Comparison of ENCODE assay signal across 13 mouse cellular contexts in genomic region chr2:30259131-30260064, GRCm38 (mm10). TPM values are rescaled to one million over a fixed set of nuclear protein-coding genes. Genes with fewer than 3 reads are reported as not detected.
A peak's percentile ranks its signal among the peaks of the same experiment; 100 is the strongest.
DNase-seq lines count a peak whose midpoint lies in the region; ATAC-seq and TF ChIP-seq lines count a peak whose summit lies in the region.
"Had no signal": no experiment of that assay in that cellular context is flagged by ENCODE, and none has a peak within 500 bp of the region (broad histone marks: within the 10 kb centered on the region; RNA-seq: fewer than 3 reads in every experiment).

No protein-coding gene starts in this region.

- peaks cover 45% of the 10 kb centered on the region for H3K4me1 ChIP-seq in heart, adult 2 months (ENCODE audit: control insufficient read depth, insufficient read depth, low read length)
- peaks cover 34% of the 10 kb centered on the region for H3K4me1 ChIP-seq in liver, embryonic 13.5 days (replicated peaks)
- no peaks in the 10 kb centered on the region; the same call in 1 of the 2 replicates for H3K4me1 ChIP-seq in liver, embryonic 11.5 days (replicated peaks; ENCODE audit: control insufficient read depth, insufficient read depth, low read length)
- peaks cover 46% of the 10 kb centered on the region for H3K4me1 ChIP-seq in heart, embryonic 12.5 days (replicated peaks)
- H3K4me1 ChIP-seq in forebrain, embryonic 13.5 days = peaks cover 24% of the 10 kb centered on the region

- no peak for TF ChIP-seq POLR2A in heart, adult 2 months (IDR thresholded peaks at IDR 0.05; ENCODE audit: insufficient read depth, low read depth, low read length)

- peak overlapping the region; percentile 97 for H3K27ac ChIP-seq in heart, adult 2 months
- 0 out of 2 replicates have a peak overlapping the region, but pooled peaks have one; percentile 39 for H3K27ac ChIP-seq in liver, embryonic 13.5 days
- H3K27ac ChIP-seq in liver, embryonic 11.5 days (ENCODE audit: low read depth, low read length) = no peak overlapping the region
- H3K27ac ChIP-seq in heart, embryonic 12.5 days (ENCODE audit: poor library complexity, severe bottlenecking) = peak overlapping the region; percentile 66
- peak overlapping the region; percentile 12; the same call in 1 of the 2 replicates for H3K27ac ChIP-seq in macrophage
- H3K27ac ChIP-seq in forebrain, embryonic 13.5 days = no peak overlapping the region
- H3K27ac ChIP-seq: forebrain, embryonic 12.5 days; intestine, embryonic 15.5 days had no signal

- DNase-seq in heart, adult 2 months = peak; percentile 24 to 46
- DNase-seq in heart, adult 9 months (ENCODE audit: low spot score in 2 of 2) = no peak
- DNase-seq in liver, embryonic 13.5 days = no peak
- DNase-seq in liver, embryonic 11.5 days (ENCODE audit: low spot score) = no peak
- DNase-seq in embryo, embryonic 10.5 days (ENCODE audit: low spot score) = no peak
- DNase-seq: thymus, postnatal 25 days had no signal

- H3K79me2 ChIP-seq in heart, adult 2 months (replicated peaks; ENCODE audit: control insufficient read depth, insufficient read depth, low read length) = peaks cover 7% of the 10 kb centered on the region
- H3K79me2 ChIP-seq in macrophage (ENCODE audit: inconsistent target) = peaks cover 42% of the 10 kb centered on the region; the same call in 1 of the 2 replicates

- no peaks in the 10 kb centered on the region for H3K27me3 ChIP-seq in heart, adult 2 months (ENCODE audit: control insufficient read depth, insufficient read depth, low read length)
- no peaks in the 10 kb centered on the region for H3K27me3 ChIP-seq in liver, embryonic 13.5 days
- H3K27me3 ChIP-seq in liver, embryonic 11.5 days (replicated peaks; ENCODE audit: control insufficient read depth, insufficient read depth, low read length) = no peaks in the 10 kb centered on the region
- H3K27me3 ChIP-seq in heart, embryonic 12.5 days (replicated peaks) = no peaks in the 10 kb centered on the region
- no peaks in the 10 kb centered on the region for H3K27me3 ChIP-seq in forebrain, embryonic 13.5 days
- H3K27me3 ChIP-seq: forebrain, embryonic 12.5 days; intestine, embryonic 15.5 days had no signal

- TF ChIP-seq CTCF in heart, adult 2 months (IDR thresholded peaks at IDR 0.05) = no peak

- H3K9me3 ChIP-seq in liver, embryonic 13.5 days (replicated peaks) = no peaks in the 10 kb centered on the region
- no peaks in the 10 kb centered on the region for H3K9me3 ChIP-seq in liver, embryonic 11.5 days (ENCODE audit: control insufficient read depth, low read length)
- no peaks in the 10 kb centered on the region for H3K9me3 ChIP-seq in heart, embryonic 12.5 days (replicated peaks)
- H3K9me3 ChIP-seq in forebrain, embryonic 13.5 days (replicated peaks) = no peaks in the 10 kb centered on the region
- H3K9me3 ChIP-seq: forebrain, embryonic 12.5 days; intestine, embryonic 15.5 days had no signal

- no peak for TF ChIP-seq EP300 in heart, adult 2 months (IDR thresholded peaks at IDR 0.05; ENCODE audit: insufficient read depth, low read depth, low read length)

- WGBS in heart, adult 2 months = 51% methylated on average over 15 of the region's 15 CpGs
- 77% methylated on average over 15 of the region's 15 CpGs for WGBS in liver, embryonic 13.5 days (ENCODE audit: insufficient replicate concordance)
- 83% methylated on average over 15 of the region's 15 CpGs for WGBS in liver, embryonic 11.5 days
- WGBS in heart, embryonic 12.5 days = 76% methylated on average over 15 of the region's 15 CpGs
- 92% methylated on average over 15 of the region's 15 CpGs for WGBS in macrophage (ENCODE audit: missing documents)
- 90% methylated on average over 15 of the region's 15 CpGs for WGBS in forebrain, embryonic 13.5 days

- H3K36me3 ChIP-seq in heart, adult 2 months (ENCODE audit: control insufficient read depth, insufficient read depth, low read length) = peaks cover 41% of the 10 kb centered on the region
- peaks cover 93% of the 10 kb centered on the region for H3K36me3 ChIP-seq in liver, embryonic 13.5 days
- H3K36me3 ChIP-seq in liver, embryonic 11.5 days (ENCODE audit: control insufficient read depth, insufficient read depth, low read length) = peaks cover 51% of the 10 kb centered on the region
- peaks cover 91% of the 10 kb centered on the region for H3K36me3 ChIP-seq in heart, embryonic 12.5 days
- H3K36me3 ChIP-seq in macrophage (ENCODE audit: inconsistent target) = peaks cover 46% of the 10 kb centered on the region; the same call in 1 of the 2 replicates
- H3K36me3 ChIP-seq in forebrain, embryonic 13.5 days (ENCODE audit: poor library complexity, severe bottlenecking) = peaks cover 95% of the 10 kb centered on the region

- no peak overlapping the region for H3K4me2 ChIP-seq in liver, embryonic 13.5 days
- H3K4me2 ChIP-seq in liver, embryonic 11.5 days = no peak overlapping the region
- peak overlapping the region; percentile 7; the same call in 1 of the 2 replicates for H3K4me2 ChIP-seq in heart, embryonic 12.5 days
- no peak overlapping the region for H3K4me2 ChIP-seq in forebrain, embryonic 13.5 days
- H3K4me2 ChIP-seq: forebrain, embryonic 12.5 days; intestine, embryonic 15.5 days had no signal

- intact Hi-C loops in heart, adult 2 months (cut with DNase I) = no loop called here

- no peak for ATAC-seq in liver, embryonic 13.5 days (ENCODE audit: low read depth)
- ATAC-seq in liver, embryonic 11.5 days (replicated peaks; ENCODE audit: low FRiP score) = no peak
- no peak for ATAC-seq in heart, embryonic 12.5 days (ENCODE audit: insufficient number of reproducible peaks, low FRiP score)
- ATAC-seq in forebrain, embryonic 13.5 days = no peak
- ATAC-seq: intestine, embryonic 15.5 days had no signal

- peak overlapping the region; percentile 43 for H3K4me3 ChIP-seq in heart, adult 2 months
- H3K4me3 ChIP-seq in liver, embryonic 13.5 days (replicated peaks) = no peak overlapping the region
- no peak overlapping the region for H3K4me3 ChIP-seq in liver, embryonic 11.5 days (ENCODE audit: low read depth, low read length)
- no peak overlapping the region for H3K4me3 ChIP-seq in heart, embryonic 12.5 days
- no peak overlapping the region for H3K4me3 ChIP-seq in macrophage (ENCODE audit: inconsistent target)
- no peak overlapping the region for H3K4me3 ChIP-seq in forebrain, embryonic 13.5 days
- H3K4me3 ChIP-seq: forebrain, embryonic 12.5 days; intestine, embryonic 15.5 days had no signal

- H3K9ac ChIP-seq in heart, adult 2 months (ENCODE audit: low read depth, low read length) = peak overlapping the region; percentile 39
- H3K9ac ChIP-seq in liver, embryonic 13.5 days = no peak overlapping the region
- H3K9ac ChIP-seq in liver, embryonic 11.5 days (ENCODE audit: low read depth, low read length) = no peak overlapping the region
- no peak overlapping the region; the same call in 1 of the 2 replicates for H3K9ac ChIP-seq in heart, embryonic 12.5 days
- no peak overlapping the region for H3K9ac ChIP-seq in forebrain, embryonic 13.5 days
- H3K9ac ChIP-seq: forebrain, embryonic 12.5 days; intestine, embryonic 15.5 days had no signal

RNA-seq across cellular contexts. Expression of gene Phyhd1, which starts 6.6 kb away (rescaled TPM):
- 100 to 1,000 TPM; 112 to 148 TPM for total RNA-seq in heart, adult 2 months (2021)
- 108 and 180 TPM in 2 replicates for polyA plus RNA-seq in heart, adult 2 months (2012; rRNA removed)
- 8.1 and 8.9 TPM in 2 replicates for polyA plus RNA-seq in liver, embryonic 13.5 days (2015; fragmentation: Nextera tagmentation; extraction: Ambion mirVana)
- 10.5 and 11.7 TPM in 2 replicates for polyA plus RNA-seq in liver, embryonic 11.5 days (2014; fragmentation: Nextera tagmentation; extraction: Ambion mirVana)
- 5.7 and 6.5 TPM in 2 replicates for polyA plus RNA-seq in heart, embryonic 12.5 days (2016; fragmentation: Nextera tagmentation; extraction: Ambion mirVana)
- total RNA-seq in macrophage (2018; cell fraction: chromatin; rRNA removed) = 100 to 1,000 TPM in 16 of 26 experiments, 10 to 100 TPM in 10; 51.1 to 446 (median 182) TPM
- 10 to 100 TPM; 10.7 to 53.2 (median 26.1) TPM for total RNA-seq in macrophage (2018; cell fraction: cytosol; rRNA removed)
- total RNA-seq in macrophage (2018; cell fraction: nucleus; rRNA removed) = 100 to 1,000 TPM in 13 of 26 experiments, 10 to 100 TPM in 13; 35.7 to 247 (median 87.5) TPM
- polyA plus RNA-seq in macrophage (2018) = 8.0 to 16.8 TPM (median 13.0 TPM) in 3 replicates
- 5.3 and 6.8 TPM in 2 replicates for polyA plus RNA-seq in forebrain, embryonic 13.5 days (2015; fragmentation: Nextera tagmentation; extraction: Ambion mirVana)

RNA-seq across cellular contexts. Expression of gene Gm28035, which starts 19.0 kb away (rescaled TPM):
- 1 to 10 TPM; 4.6 to 6.0 TPM for total RNA-seq in heart, adult 2 months (2021)
- polyA plus RNA-seq in heart, adult 2 months (2012; rRNA removed) = 7.6 and 14.7 TPM in 2 replicates
- 0.05 and 0.07 TPM in 2 replicates for polyA plus RNA-seq in liver, embryonic 13.5 days (2015; fragmentation: Nextera tagmentation; extraction: Ambion mirVana)
- polyA plus RNA-seq in liver, embryonic 11.5 days (2014; fragmentation: Nextera tagmentation; extraction: Ambion mirVana) = 0.16 and 0.23 TPM in 2 replicates
- 0.33 and 0.40 TPM in 2 replicates for polyA plus RNA-seq in heart, embryonic 12.5 days (2016; fragmentation: Nextera tagmentation; extraction: Ambion mirVana)
- total RNA-seq in macrophage (2018; cell fraction: chromatin; rRNA removed) = 10 to 100 TPM in 19 of 26 experiments, 1 to 10 TPM in 7; 5.5 to 19.9 (median 13.9) TPM
- total RNA-seq in macrophage (2018; cell fraction: cytosol; rRNA removed) = 1 to 10 TPM in 3 of 26 experiments, under 1 TPM in 19, not detected in 4; 0.04 to 1.2 (median 0.14) TPM
- total RNA-seq in macrophage (2018; cell fraction: nucleus; rRNA removed) = 10 to 100 TPM in 3 of 26 experiments, 1 to 10 TPM in 23; 1.9 to 12.2 (median 5.4) TPM
- polyA plus RNA-seq in macrophage (2018) = 0.17 to 0.26 TPM (median 0.21 TPM) in 3 replicates
- 0.21 and 0.36 TPM in 2 replicates for polyA plus RNA-seq in forebrain, embryonic 13.5 days (2015; fragmentation: Nextera tagmentation; extraction: Ambion mirVana)

RNA-seq across cellular contexts. Expression of gene Gm28038, which starts 21.4 kb away (rescaled TPM):
- total RNA-seq in heart, adult 2 months (2021) = 1 to 10 TPM; 2.6 to 6.3 TPM
- not detected in 2 replicates for polyA plus RNA-seq in heart, adult 2 months (2012; rRNA removed)
- 0.82 TPM in 1 of 2 replicates, not detected in the other for polyA plus RNA-seq in liver, embryonic 13.5 days (2015; fragmentation: Nextera tagmentation; extraction: Ambion mirVana)
- polyA plus RNA-seq in liver, embryonic 11.5 days (2014; fragmentation: Nextera tagmentation; extraction: Ambion mirVana) = not detected in 2 replicates
- polyA plus RNA-seq in heart, embryonic 12.5 days (2016; fragmentation: Nextera tagmentation; extraction: Ambion mirVana) = not detected in 2 replicates
- 1 to 10 TPM in 2 of 26 experiments, not detected in 24; 4.4 to 4.9 TPM for total RNA-seq in macrophage (2018; cell fraction: chromatin; rRNA removed)
- not detected for total RNA-seq in macrophage (2018; cell fraction: cytosol; rRNA removed)
- not detected for total RNA-seq in macrophage (2018; cell fraction: nucleus; rRNA removed)
- polyA plus RNA-seq in macrophage (2018) = 15.9 TPM in 1 of 3 replicates, not detected in the others
- polyA plus RNA-seq in forebrain, embryonic 13.5 days (2015; fragmentation: Nextera tagmentation; extraction: Ambion mirVana) = not detected in 2 replicates
- total RNA-seq: left cerebral cortex, postnatal 10 days had no signal
- polyA plus RNA-seq: forebrain, embryonic 12.5 days; gonadal fat pad, adult 2 months; intestine, embryonic 15.5 days had no signal

RNA-seq across cellular contexts. Expression of gene Lrrc8a, which starts 21.9 kb away (rescaled TPM):
- 10 to 100 TPM; 68.2 to 83.3 TPM for total RNA-seq in heart, adult 2 months (2021)
- polyA plus RNA-seq in heart, adult 2 months (2012; rRNA removed) = 46.4 and 49.1 TPM in 2 replicates
- 11.9 and 12.5 TPM in 2 replicates for polyA plus RNA-seq in liver, embryonic 13.5 days (2015; fragmentation: Nextera tagmentation; extraction: Ambion mirVana)
- 21.4 and 21.7 TPM in 2 replicates for polyA plus RNA-seq in liver, embryonic 11.5 days (2014; fragmentation: Nextera tagmentation; extraction: Ambion mirVana)
- 35.4 and 37.7 TPM in 2 replicates for polyA plus RNA-seq in heart, embryonic 12.5 days (2016; fragmentation: Nextera tagmentation; extraction: Ambion mirVana)
- total RNA-seq in macrophage (2018; cell fraction: chromatin; rRNA removed) = 10 to 100 TPM in 8 of 26 experiments, 1 to 10 TPM in 18; 2.4 to 21.7 (median 6.1) TPM
- total RNA-seq in macrophage (2018; cell fraction: cytosol; rRNA removed) = 10 to 100 TPM; 19.7 to 43.4 (median 25.6) TPM
- 10 to 100 TPM; 14.3 to 32.4 (median 20.3) TPM for total RNA-seq in macrophage (2018; cell fraction: nucleus; rRNA removed)
- polyA plus RNA-seq in macrophage (2018) = 11.0 to 16.9 TPM (median 11.0 TPM) in 3 replicates
- 57.9 and 58.3 TPM in 2 replicates for polyA plus RNA-seq in forebrain, embryonic 13.5 days (2015; fragmentation: Nextera tagmentation; extraction: Ambion mirVana)

RNA-seq across cellular contexts. Expression of gene Dolk, which starts 26.7 kb away (rescaled TPM):
- total RNA-seq in heart, adult 2 months (2021) = 10 to 100 TPM; 21.6 to 25.3 TPM
- 23.9 and 35.1 TPM in 2 replicates for polyA plus RNA-seq in heart, adult 2 months (2012; rRNA removed)
- polyA plus RNA-seq in liver, embryonic 13.5 days (2015; fragmentation: Nextera tagmentation; extraction: Ambion mirVana) = 14.0 and 14.4 TPM in 2 replicates
- polyA plus RNA-seq in liver, embryonic 11.5 days (2014; fragmentation: Nextera tagmentation; extraction: Ambion mirVana) = 24.2 and 25.6 TPM in 2 replicates
- polyA plus RNA-seq in heart, embryonic 12.5 days (2016; fragmentation: Nextera tagmentation; extraction: Ambion mirVana) = 26.6 and 27.1 TPM in 2 replicates
- 1 to 10 TPM; 1.1 to 7.8 (median 4.4) TPM for total RNA-seq in macrophage (2018; cell fraction: chromatin; rRNA removed)
- total RNA-seq in macrophage (2018; cell fraction: cytosol; rRNA removed) = 10 to 100 TPM in 25 of 26 experiments, 1 to 10 TPM in 1; 9.5 to 26.0 (median 15.4) TPM
- 10 to 100 TPM in 24 of 26 experiments, 1 to 10 TPM in 2; 4.8 to 27.5 (median 16.7) TPM for total RNA-seq in macrophage (2018; cell fraction: nucleus; rRNA removed)
- 13.1 to 21.9 TPM (median 15.9 TPM) in 3 replicates for polyA plus RNA-seq in macrophage (2018)
- 28.0 and 30.6 TPM in 2 replicates for polyA plus RNA-seq in forebrain, embryonic 13.5 days (2015; fragmentation: Nextera tagmentation; extraction: Ambion mirVana)

Comparison
In these comparisons a context has a peak if more than half of its experiments do, and no peak if none do; other contexts are left out.
1. DNase-seq: peak in heart, adult 2 months (2 of 2); none in heart, adult 9 months (0 of 2), liver, embryonic 13.5 days (single experiment), liver, embryonic 11.5 days (single experiment) and embryo, embryonic 10.5 days (single experiment).
2. H3K27ac ChIP-seq: peak in heart, adult 2 months (single experiment), liver, embryonic 13.5 days (single experiment), heart, embryonic 12.5 days (single experiment) and macrophage (single experiment); none in liver, embryonic 11.5 days (single experiment) and forebrain, embryonic 13.5 days (single experiment).